Mouse (Mus musculus) CH12.LX (cell line): Measurements from ENCODE around the gene Otx2.

Experiments
- BHLHE40 ChIP-seq: IDR thresholded peaks from 2 replicates; pipeline ENCODE4 v1.6.1; 2011; ENCODE audit warnings: mild to moderate bottlenecking, low read depth, low read length, improper control_type of control experiment
- CHD2 ChIP-seq: IDR thresholded peaks from 2 replicates; pipeline ENCODE4 v1.6.1; 2011; ENCODE audit warnings: low read length, improper control_type of control experiment
- CTCF ChIP-seq, 2 experiments: IDR thresholded peaks in 1 of 2; conservative IDR thresholded peaks in 1 of 2; 2 replicates each; pipeline ENCODE4 v1.5.1; 2011 to 2012; ENCODE audit warnings: low read depth in 2 of 2, low read length in 2 of 2, improper control_type of control experiment in 1 of 2, inconsistent platforms in 1 of 2, mild to moderate bottlenecking in 1 of 2, moderate library complexity in 1 of 2
- E2F4 ChIP-seq: IDR thresholded peaks from 2 replicates; pipeline ENCODE4 v1.6.1; 2011; ENCODE audit warnings: low read depth, low read length, improper control_type of control experiment; ENCODE audit not compliant: insufficient replicate concordance
- ETS1 ChIP-seq: conservative IDR thresholded peaks from 2 replicates; pipeline ENCODE4 v1.6.1; 2012; ENCODE audit warnings: low read depth, mild to moderate bottlenecking, inconsistent platforms, low read length, improper control_type of control experiment, moderate library complexity
- IRF4 ChIP-seq: IDR thresholded peaks from 2 replicates; pipeline ENCODE4 v1.6.1; 2014; ENCODE audit warnings: low read depth, mild to moderate bottlenecking, inconsistent platforms, low read length, improper control_type of control experiment
- MAFK ChIP-seq: IDR thresholded peaks from 2 replicates; pipeline ENCODE4 v1.6.1; 2011; ENCODE audit warnings: low read length, improper control_type of control experiment; ENCODE audit not compliant: insufficient replicate concordance
- POLR2A ChIP-seq: IDR thresholded peaks from 2 replicates; pipeline ENCODE4 v1.6.1; 2011; ENCODE audit warnings: low read depth, mild to moderate bottlenecking, improper control_type of control experiment, low read length
- RAD21 ChIP-seq: IDR thresholded peaks from 2 replicates; pipeline ENCODE4 v1.6.1; 2011; ENCODE audit warnings: low read depth, mild to moderate bottlenecking, low read length, improper control_type of control experiment, moderate library complexity
- USF1 ChIP-seq: IDR thresholded peaks from 2 replicates; pipeline ENCODE4 v1.6.1; 2014; ENCODE audit warnings: low read depth, mild to moderate bottlenecking, inconsistent platforms, low read length, improper control_type of control experiment

DNA sequence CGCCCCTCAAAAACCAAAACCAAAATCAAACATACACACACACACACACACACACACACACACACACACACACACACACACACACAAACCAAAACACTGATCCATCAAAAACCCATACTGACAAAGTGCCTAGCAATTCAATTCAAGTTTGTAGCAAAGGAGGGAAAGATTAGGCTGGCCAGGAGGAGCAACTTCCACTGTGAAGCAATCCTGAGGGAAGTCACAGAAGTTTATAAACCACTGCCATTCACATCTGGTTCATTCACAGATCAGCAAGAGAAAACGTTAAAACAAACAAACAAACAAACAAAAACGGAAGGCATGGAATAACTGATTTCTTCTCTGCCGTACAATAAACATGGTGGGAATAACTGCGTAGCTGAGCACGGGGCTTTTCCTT lies 16.4 kb downstream of the Otx2 start:
- TF ChIP-seq POLR2A (no peak), CTCF (conservative IDR thresholded peaks at IDR 0.05 in 1 of 2, IDR thresholded peaks at IDR 0.05 in 1 of 2; ENCODE audit: low read depth in 2 of 2, low read length in 2 of 2) (no peak), USF1 (no peak), CHD2 (no peak), MAFK (no peak), IRF4 (no peak), RAD21 (no peak), E2F4 (no peak), ETS1 (no peak), BHLHE40 (no peak)
